Mouse (Mus musculus): ENCODE measurements around the gene Bcor.

The Bcor gene

GRCm38 (mm10) chrX:12159981-12160656 is at the start of gene Bcor:
Gene Bcor, minus strand, starts transcription at chrX:12160355.
- in situ Hi-C loops (cut with MboI; ENCODE audit: unreplicated experiment in 2 of 2): loop anchor here in 1 of 2 experiments (10.0 kb wide), 1 partner anchor 85 kb away; no protein-coding TSS in a partner anchor

- in situ Hi-C loops (cut with MboI; ENCODE audit: unreplicated experiment in 2 of 2): no loop called here
Measured at GRCm38 (mm10) chrX:12202951-12203350, 42.8 kb upstream of the Bcor start.

GRCm38 (mm10) chrX:12201111-12201510 is 41.0 kb upstream of the Bcor start:
- in situ Hi-C loops (cut with MboI; ENCODE audit: unreplicated experiment in 2 of 2): no loop called here

- in situ Hi-C loops (cut with MboI; ENCODE audit: unreplicated experiment in 2 of 2): no loop called here
Measured at GRCm38 (mm10) chrX:12195234-12195919, 35.2 kb upstream of the Bcor start.

DNA sequence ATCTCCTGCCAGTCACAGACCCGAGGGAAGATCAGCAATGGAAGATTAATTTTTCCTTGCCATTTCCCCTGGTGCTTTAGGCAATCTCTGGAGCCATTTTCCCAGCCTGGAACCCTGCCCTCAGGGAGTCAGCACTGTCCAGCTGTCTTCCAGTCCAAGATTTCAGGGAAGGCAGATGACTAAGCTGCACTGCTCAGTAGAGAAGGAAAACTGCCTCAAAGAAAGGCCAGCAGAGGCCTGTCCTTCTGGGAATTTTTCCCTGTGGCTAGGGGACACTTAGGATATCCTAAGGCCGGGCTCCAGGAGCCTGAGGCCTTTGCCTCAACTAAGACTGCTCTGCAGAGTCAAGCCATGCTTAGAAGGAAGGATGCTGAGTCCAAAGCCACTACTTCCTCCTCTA is 32.2 kb upstream of the Bcor start:
- in situ Hi-C loops (cut with MboI; ENCODE audit: unreplicated experiment in 2 of 2): no loop called here

DNA sequence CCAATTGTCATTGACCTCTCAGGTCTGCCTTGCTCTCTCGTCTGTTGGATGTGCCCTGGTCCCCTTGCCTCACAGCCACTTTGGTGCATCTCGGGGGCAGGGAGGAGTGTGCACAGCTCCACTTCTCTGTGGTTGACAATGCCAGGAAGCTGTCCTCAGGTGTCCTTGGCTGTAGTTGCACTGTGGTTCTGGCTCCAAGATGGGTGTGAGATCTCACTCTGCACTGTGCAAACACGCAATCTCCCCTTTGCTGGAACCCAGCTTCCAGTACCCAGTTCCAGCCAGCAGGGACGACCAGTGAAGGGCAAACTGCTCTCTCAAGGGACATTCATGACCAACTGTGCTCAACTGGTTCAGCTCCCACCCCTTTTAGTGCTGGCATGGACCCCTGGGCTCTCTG is 29.4 kb upstream of the Bcor start:
- in situ Hi-C loops (cut with MboI; ENCODE audit: unreplicated experiment in 2 of 2): no loop called here

- in situ Hi-C loops (cut with MboI; ENCODE audit: unreplicated experiment in 2 of 2): no loop called here
Measured at GRCm38 (mm10) chrX:12175198-12175960, 15.2 kb upstream of the Bcor start.

- in situ Hi-C loops (cut with MboI; ENCODE audit: unreplicated experiment in 2 of 2): no loop called here
Measured at GRCm38 (mm10) chrX:12170128-12170527, 10.0 kb upstream of the Bcor start.

GRCm38 (mm10) chrX:12164591-12165529 is 4.7 kb upstream of the Bcor start:
- in situ Hi-C loops (cut with MboI; ENCODE audit: unreplicated experiment in 2 of 2): no loop called here

DNA sequence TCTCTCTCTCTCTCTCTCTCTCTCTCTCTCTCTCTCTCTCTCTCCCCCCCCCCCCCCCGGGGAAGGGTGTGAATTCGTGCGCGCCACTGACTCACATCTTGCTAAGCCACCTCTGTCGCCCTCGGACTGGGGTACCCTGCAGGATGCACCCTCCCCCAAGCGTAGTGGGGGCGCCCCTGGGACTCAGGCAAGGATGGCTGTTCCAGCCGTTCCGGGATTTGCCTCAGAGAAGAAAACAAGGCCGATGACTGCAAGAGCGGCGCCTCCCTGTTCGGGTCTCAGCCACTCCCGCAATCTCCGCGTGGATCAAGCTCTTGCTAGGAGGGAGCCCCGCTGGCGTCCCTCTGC is 647 bp downstream of the Bcor start:
- in situ Hi-C loops (cut with MboI; ENCODE audit: unreplicated experiment in 2 of 2): loop anchor here in 1 of 2 experiments (10.0 kb wide), 1 partner anchor 85 kb away; no protein-coding TSS in a partner anchor

DNA sequence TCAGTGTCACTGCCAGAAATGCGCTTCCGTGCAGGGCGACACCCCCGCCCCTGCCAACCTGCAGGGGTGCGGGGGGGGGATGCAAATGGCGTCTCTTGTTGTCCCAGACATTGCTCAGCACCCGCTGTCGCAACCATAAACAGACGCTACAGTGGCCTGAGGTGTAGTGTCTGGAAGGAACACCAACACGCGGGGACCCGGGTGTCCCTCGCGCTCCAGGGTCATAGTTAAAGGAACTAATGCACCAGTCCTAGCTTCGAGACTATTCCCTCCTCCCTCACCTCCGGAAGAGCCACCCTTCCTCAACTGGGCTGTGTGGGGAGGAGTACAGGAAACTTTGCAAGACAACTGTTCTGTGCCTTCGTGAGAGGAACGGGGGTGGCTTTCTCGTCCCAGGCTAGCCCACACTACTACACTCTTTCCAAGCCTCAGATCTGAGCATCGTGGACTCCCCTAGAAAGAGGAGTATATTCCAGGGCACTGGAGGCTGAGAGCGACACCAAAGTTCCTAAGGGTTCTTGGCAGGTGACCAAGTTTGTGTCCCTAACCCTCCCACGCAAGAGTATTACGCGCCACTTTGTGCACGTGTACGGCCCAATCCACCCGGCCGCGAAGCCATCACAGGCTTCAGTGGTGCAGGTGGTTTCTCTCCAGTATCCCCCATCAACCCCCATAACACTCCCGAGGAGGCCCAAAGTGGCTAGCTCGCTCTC is 1.2 kb downstream of the Bcor start:
- in situ Hi-C loops (cut with MboI; ENCODE audit: unreplicated experiment in 2 of 2): loop anchor here in 1 of 2 experiments (10.0 kb wide), 1 partner anchor 86 kb away; no protein-coding TSS in a partner anchor

DNA sequence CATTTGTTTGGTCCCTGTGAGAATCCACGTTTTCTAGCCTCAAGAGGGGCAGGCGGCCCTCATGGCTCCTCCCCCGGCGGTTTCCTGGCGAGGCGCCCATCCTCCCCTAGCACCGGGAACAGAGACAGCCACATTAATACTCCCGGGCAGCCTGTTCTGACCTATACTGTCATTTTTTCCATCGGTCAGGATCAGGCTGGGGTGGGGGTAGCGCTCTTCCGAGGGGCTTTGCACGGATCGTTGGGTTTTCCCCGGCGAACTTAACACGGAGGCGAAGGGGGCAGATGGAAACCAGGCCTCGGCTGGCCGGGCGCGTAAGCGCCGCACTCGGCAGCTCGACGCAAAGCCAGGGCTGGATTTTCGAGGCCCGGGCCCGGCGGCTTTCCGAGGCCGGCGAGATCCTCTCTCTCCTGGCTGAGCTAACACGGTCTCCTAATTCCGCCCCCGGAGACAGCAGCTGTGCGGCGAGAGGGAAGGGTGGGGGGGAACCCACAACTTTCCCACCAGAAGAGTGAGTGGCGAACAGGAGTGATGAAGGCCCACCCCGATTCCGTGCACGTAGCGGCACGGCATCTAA is 1.8 kb downstream of the Bcor start:
- in situ Hi-C loops (cut with MboI; ENCODE audit: unreplicated experiment in 2 of 2): loop anchor here in 1 of 2 experiments (10.0 kb wide), 1 partner anchor 86 kb away; no protein-coding TSS in a partner anchor

- in situ Hi-C loops (cut with MboI; ENCODE audit: unreplicated experiment in 2 of 2): loop anchor here in 1 of 2 experiments (10.0 kb wide), 1 partner anchor 87 kb away; no protein-coding TSS in a partner anchor
Measured at GRCm38 (mm10) chrX:12157331-12157930, 2.7 kb downstream of the Bcor start.

- in situ Hi-C loops (cut with MboI; ENCODE audit: unreplicated experiment in 2 of 2): loop anchor here in 1 of 2 experiments (10.0 kb wide), 1 partner anchor 89 kb away; no protein-coding TSS in a partner anchor
Measured at GRCm38 (mm10) chrX:12155842-12156291, 4.3 kb downstream of the Bcor start.

DNA sequence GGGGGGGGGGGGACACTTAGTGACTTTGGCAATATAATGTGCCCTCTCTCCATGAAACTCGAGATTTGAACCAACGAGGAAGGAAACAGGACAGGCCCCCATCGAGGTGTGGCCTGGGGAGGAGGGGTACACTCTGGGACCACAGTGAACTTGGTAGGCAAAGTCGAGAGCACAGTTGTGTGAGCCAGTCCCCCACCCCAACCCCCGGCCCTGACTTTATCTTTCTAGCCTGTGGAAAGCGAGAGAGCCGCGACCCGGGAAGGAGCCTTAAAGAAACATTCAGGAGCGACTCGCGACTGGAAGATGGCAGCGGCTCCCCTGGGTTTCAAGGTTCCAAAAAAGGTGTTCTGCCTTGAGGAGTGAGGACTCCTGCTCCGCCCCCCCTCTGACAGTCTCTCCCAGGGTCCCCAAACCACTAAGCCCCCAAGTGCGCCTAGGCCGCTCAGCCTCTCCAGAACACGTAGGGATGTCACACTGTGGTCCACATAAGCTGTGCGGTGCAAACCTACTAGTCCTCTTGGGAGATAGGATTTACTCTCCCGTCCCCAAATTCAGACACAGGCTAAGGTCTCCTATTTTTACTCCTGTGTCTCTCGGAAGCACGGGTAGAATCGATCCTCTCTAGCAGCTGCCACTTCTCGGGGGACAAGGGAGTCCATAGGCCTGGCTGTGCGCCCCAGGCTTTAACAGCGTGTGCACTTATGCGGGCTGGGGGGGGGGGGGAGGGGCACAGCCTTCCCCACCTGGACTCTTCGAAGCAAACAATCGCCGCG is 4.9 kb downstream of the Bcor start:
- in situ Hi-C loops (cut with MboI; ENCODE audit: unreplicated experiment in 2 of 2): loop anchor here in 1 of 2 experiments (10.0 kb wide), 1 partner anchor 90 kb away; no protein-coding TSS in a partner anchor

- in situ Hi-C loops (cut with MboI; ENCODE audit: unreplicated experiment in 2 of 2): loop anchor here in 1 of 2 experiments (10.0 kb wide), 1 partner anchor 91 kb away; no protein-coding TSS in a partner anchor
Measured at GRCm38 (mm10) chrX:12153141-12154095, 6.7 kb downstream of the Bcor start.

Measured in v-Abl transformed pro-B cells (cell line).